Mouse (Mus musculus): Measurements from ENCODE around the gene Por. TPM values are rescaled to one million over a fixed set of nuclear protein-coding genes. Genes with fewer than 3 reads are reported as not detected.

The Por gene
- total and polyA plus RNA-seq, 2 experiments from 2014 or later = 89.5 to 96.1 TPM

- no peak overlapping the region for H3K4me2 ChIP-seq (ENCODE audit: low read depth)
- H3K27me3 ChIP-seq (ENCODE audit: insufficient read depth, low read length) = no peaks in the 10 kb centered on the region
- no peaks in the 10 kb centered on the region for H3K9me3 ChIP-seq (ENCODE audit: low read length)
- H3K4me1 ChIP-seq (ENCODE audit: insufficient read depth) = peaks cover 11% of the 10 kb centered on the region; the same call in 1 of the 2 replicates
- DNase-seq (no peak), ATAC-seq (no peak)
- 0 out of 2 replicates have a peak, but pooled peaks cover 9% of the 10 kb centered on the region for H3K36me3 ChIP-seq (ENCODE audit: insufficient read depth)
- WGBS = 68% methylated on average over 7 of the region's 7 CpGs
- H3K4me3 ChIP-seq (ENCODE audit: low read depth, low read length) = no peak overlapping the region
- H3K27ac ChIP-seq (ENCODE audit: low read depth, low read length) = no peak overlapping the region
- H3K9ac ChIP-seq = no peak overlapping the region
- TF ChIP-seq CTCF (IDR thresholded peaks at IDR 0.05; ENCODE audit: low read depth) = no peak
These were observed 25.5 kb downstream of the Por start for GRCm38 (mm10) chr5:135695277-135695721.

- no peak overlapping the region for H3K4me2 ChIP-seq (ENCODE audit: low read depth)
- DNase-seq (no peak), ATAC-seq (no peak)
- H3K4me3 ChIP-seq (ENCODE audit: low read depth, low read length) = no peak overlapping the region
- no peaks in the 10 kb centered on the region for H3K4me1 ChIP-seq (ENCODE audit: insufficient read depth)
- peaks cover 19% of the 10 kb centered on the region; the same call in 1 of the 2 replicates for H3K36me3 ChIP-seq (ENCODE audit: insufficient read depth)
- 81% methylated on average over 5 of the region's 5 CpGs for WGBS
- H3K27ac ChIP-seq (ENCODE audit: low read depth, low read length) = no peak overlapping the region
- H3K9me3 ChIP-seq (ENCODE audit: low read length) = no peaks in the 10 kb centered on the region
- no peak for TF ChIP-seq CTCF (IDR thresholded peaks at IDR 0.05; ENCODE audit: low read depth)
- H3K9ac ChIP-seq = no peak overlapping the region
- H3K27me3 ChIP-seq (ENCODE audit: insufficient read depth, low read length) = no peaks in the 10 kb centered on the region
These were observed 27.9 kb downstream of the Por start for GRCm38 (mm10) chr5:135697711-135698111.

GRCm38 (mm10) chr5:135701601-135702000 lies 31.8 kb downstream of the Por start:
- no peak overlapping the region for H3K4me3 ChIP-seq (ENCODE audit: low read depth, low read length)
- no peak overlapping the region for H3K27ac ChIP-seq (ENCODE audit: low read depth, low read length)
- 98% methylated on average over 4 of the region's 4 CpGs for WGBS

GRCm38 (mm10) chr5:135702190-135702589 lies 32.4 kb downstream of the Por start:
- no peaks in the 10 kb centered on the region for H3K27me3 ChIP-seq (ENCODE audit: insufficient read depth, low read length)
- H3K27ac ChIP-seq (ENCODE audit: low read depth, low read length) = no peak overlapping the region
- ATAC-seq (no peak), DNase-seq (no peak)
- H3K9ac ChIP-seq = no peak overlapping the region
- H3K4me3 ChIP-seq (ENCODE audit: low read depth, low read length) = no peak overlapping the region
- WGBS = 90% methylated on average over 6 of the region's 6 CpGs
- H3K9me3 ChIP-seq (ENCODE audit: low read length) = no peaks in the 10 kb centered on the region
- H3K4me2 ChIP-seq (ENCODE audit: low read depth) = no peak overlapping the region
- peaks cover 15% of the 10 kb centered on the region; the same call in 1 of the 2 replicates for H3K36me3 ChIP-seq (ENCODE audit: insufficient read depth)
- H3K4me1 ChIP-seq (ENCODE audit: insufficient read depth) = no peaks in the 10 kb centered on the region
- TF ChIP-seq CTCF (IDR thresholded peaks at IDR 0.05; ENCODE audit: low read depth) = no peak

More at GRCm38 (mm10) chr5:135701601-135702000, 31.8 kb downstream of the Por start:
- ATAC-seq (no peak), DNase-seq (no peak)
- Histone ChIP-seq H3K27me3 (ENCODE audit: insufficient read depth, low read length) (no peaks in the 10 kb centered on the region), H3K4me1 (ENCODE audit: insufficient read depth) (no peaks in the 10 kb centered on the region), H3K9me3 (ENCODE audit: low read length) (no peaks in the 10 kb centered on the region), H3K9ac (no peak overlapping the region), H3K36me3 (ENCODE audit: insufficient read depth) (peaks cover 15% of the 10 kb centered on the region; the same call in 1 of the 2 replicates), H3K4me2 (ENCODE audit: low read depth) (no peak overlapping the region)
- TF ChIP-seq CTCF (IDR thresholded peaks at IDR 0.05; ENCODE audit: low read depth) = no peak

GRCm38 (mm10) chr5:135702682-135703192 lies 32.9 kb downstream of the Por start:
- no peaks in the 10 kb centered on the region for H3K4me1 ChIP-seq (ENCODE audit: insufficient read depth)
- H3K27ac ChIP-seq (ENCODE audit: low read depth, low read length) = no peak overlapping the region
- H3K4me2 ChIP-seq (ENCODE audit: low read depth) = no peak overlapping the region
- no peak overlapping the region for H3K4me3 ChIP-seq (ENCODE audit: low read depth, low read length)
- H3K36me3 ChIP-seq (ENCODE audit: insufficient read depth) = peaks cover 16% of the 10 kb centered on the region; the same call in 1 of the 2 replicates
- ATAC-seq (no peak), DNase-seq (no peak)
- no peaks in the 10 kb centered on the region for H3K27me3 ChIP-seq (ENCODE audit: insufficient read depth, low read length)
- TF ChIP-seq CTCF (IDR thresholded peaks at IDR 0.05; ENCODE audit: low read depth) = 0 out of 2 replicates have a peak, but pooled peaks have one; percentile 11
- no peaks in the 10 kb centered on the region for H3K9me3 ChIP-seq (ENCODE audit: low read length)
- 75% methylated on average over 15 of the region's 15 CpGs for WGBS
- H3K9ac ChIP-seq = no peak overlapping the region

- no peak overlapping the region for H3K9ac ChIP-seq
- TF ChIP-seq CTCF (IDR thresholded peaks at IDR 0.05; ENCODE audit: low read depth) = no peak
- H3K36me3 ChIP-seq (ENCODE audit: insufficient read depth) = peaks cover 18% of the 10 kb centered on the region; the same call in 1 of the 2 replicates
- DNase-seq (no peak), ATAC-seq (no peak)
- 94% methylated on average over 7 of the region's 7 CpGs for WGBS
- no peaks in the 10 kb centered on the region for H3K27me3 ChIP-seq (ENCODE audit: insufficient read depth, low read length)
- no peaks in the 10 kb centered on the region for H3K9me3 ChIP-seq (ENCODE audit: low read length)
- no peak overlapping the region for H3K4me3 ChIP-seq (ENCODE audit: low read depth, low read length)
- no peak overlapping the region for H3K4me2 ChIP-seq (ENCODE audit: low read depth)
- no peak overlapping the region for H3K27ac ChIP-seq (ENCODE audit: low read depth, low read length)
- H3K4me1 ChIP-seq (ENCODE audit: insufficient read depth) = no peaks in the 10 kb centered on the region
These were observed 33.6 kb downstream of the Por start for GRCm38 (mm10) chr5:135703431-135703830.

GRCm38 (mm10) chr5:135705383-135705782 lies 35.5 kb downstream of the Por start:
- Histone ChIP-seq H3K9ac (no peak overlapping the region), H3K27me3 (ENCODE audit: insufficient read depth, low read length) (no peaks in the 10 kb centered on the region), H3K9me3 (ENCODE audit: low read length) (no peaks in the 10 kb centered on the region), H3K4me1 (ENCODE audit: insufficient read depth) (no peaks in the 10 kb centered on the region), H3K36me3 (ENCODE audit: insufficient read depth) (peaks cover 12% of the 10 kb centered on the region; the same call in 1 of the 2 replicates), H3K27ac (ENCODE audit: low read depth, low read length) (no peak overlapping the region), H3K4me3 (ENCODE audit: low read depth, low read length) (no peak overlapping the region), H3K4me2 (ENCODE audit: low read depth) (no peak overlapping the region)
- no peak for TF ChIP-seq CTCF (IDR thresholded peaks at IDR 0.05; ENCODE audit: low read depth)
- ATAC-seq (no peak), DNase-seq (no peak)
- WGBS = 91% methylated on average over 4 of the region's 4 CpGs

Data from forebrain, postnatal 0 days (tissue).